Mouse (Mus musculus) limb, embryonic 14.5 days (tissue): ENCODE data around the gene Cemip2. TPM values are rescaled to one million over a fixed set of nuclear protein-coding genes. Genes with fewer than 3 reads are reported as not detected.

Source experiments
- ATAC-seq: fragments of 200-750 bp; cut with Nextera tagmentation; 2 replicates; pipeline ENCODE4 v1.8.0; 2017; ENCODE audit warnings: low read depth, moderate number of reproducible peaks, moderate TSS enrichment; ENCODE audit not compliant: low FRiP score
- DNase-seq: peaks from one replicate; pipeline ENCODE4 v3.0.0-alpha.2; 2015; ENCODE audit warnings: low spot score
- H3K27ac ChIP-seq: fragments of 300-500 bp; sonication (generic); replicated peaks from 2 replicates; pipeline ENCODE4 v1.5.1; 2014; ENCODE audit warnings: low read depth, mild to moderate bottlenecking, low read length, moderate library complexity, mixed read lengths
- H3K27me3 ChIP-seq: fragments of 300-500 bp; sonication (generic); 2 replicates; pipeline ENCODE4 v1.6.1; 2014; ENCODE audit warnings: low read length, mixed read lengths; ENCODE audit not compliant: control insufficient read depth, insufficient read depth
- H3K36me3 ChIP-seq: fragments of 300-500 bp; sonication (generic); 2 replicates; pipeline ENCODE4 v1.6.1; 2014; ENCODE audit warnings: mild to moderate bottlenecking, low read length, moderate library complexity, mixed read lengths; ENCODE audit not compliant: control insufficient read depth, insufficient read depth
- H3K4me1 ChIP-seq: fragments of 300-500 bp; sonication (generic); 2 replicates; pipeline ENCODE4 v1.6.1; 2014; ENCODE audit warnings: antibody characterized with exemption, low read length, mixed read lengths; ENCODE audit not compliant: control insufficient read depth, insufficient read depth
- H3K4me2 ChIP-seq: fragments of 300-500 bp; sonication (generic); replicated peaks from 2 replicates; pipeline ENCODE4 v1.6.1; 2014; ENCODE audit warnings: low read depth, mild to moderate bottlenecking, low read length, moderate library complexity; ENCODE audit not compliant: severe bottlenecking
- H3K4me3 ChIP-seq: fragments of 300-500 bp; sonication (generic); replicated peaks from 2 replicates; pipeline ENCODE4 v1.5.1; 2014; ENCODE audit warnings: low read length
- H3K9ac ChIP-seq: fragments of 300-500 bp; sonication (generic); 2 replicates; pipeline ENCODE4 v1.6.1; 2014; ENCODE audit warnings: mild to moderate bottlenecking, low read depth, low read length, moderate library complexity; ENCODE audit not compliant: severe bottlenecking
- H3K9me3 ChIP-seq: fragments of 300-500 bp; sonication (generic); 2 replicates; pipeline ENCODE4 v1.6.1; 2016; ENCODE audit warnings: low read length; ENCODE audit not compliant: control insufficient read depth
- POLR2A ChIP-seq: fragments of 200-500 bp; IDR thresholded peaks from 2 replicates; pipeline ENCODE4 v1.8.0; 2012; ENCODE audit warnings: inconsistent platforms, mild to moderate bottlenecking, moderate library complexity, borderline replicate concordance; ENCODE audit not compliant: insufficient read depth, insufficient read length; ENCODE audit errors: extremely low read depth
- WGBS: fragments of 180-500 bp; shearing (Covaris S2); extraction: QIAGEN DNeasy Blood & Tissue Kit; methylation state at CpG from one replicate; pipeline ENCODE4 v1.1.7; 2014; 5-methylcytosine and 5-hydroxymethylcytosine counted together
- polyA plus RNA-seq, 2 experiments: library from polyadenylated mRNA; depleted of rRNA in 1 of 2; stranded (reverse) in 1 of 2; unstranded in 1 of 2; fragments of >200 nt; fragmentation: Nextera tagmentation in 1 of 2; extraction: Ambion mirVana in 1 of 2; gene quantifications; 2 replicates each; pipeline versions ENCODE4 v1.2.1 to v1.2.3; 2012 to 2014

The Cemip2 gene
- polyA plus RNA-seq, 2 experiments: 16.1 to 31.1 TPM

GRCm38 (mm10) chr19:21813560-21813959, 35.4 kb downstream of the Cemip2 start:
- ATAC-seq: no peak
- whole genome bisulfite sequencing: 71% methylated on average over 13 of the region's 13 CpGs
- no peak overlapping the region for H3K27ac ChIP-seq
- H3K27me3 ChIP-seq: no peaks in the 10 kb centered on the region
- DNase-seq: no peak
- H3K4me3 ChIP-seq: no peak overlapping the region
- peaks cover 86% of the 10 kb centered on the region for H3K36me3 ChIP-seq
- no peak overlapping the region for H3K4me2 ChIP-seq
- no peaks in the 10 kb centered on the region for H3K4me1 ChIP-seq
- no peak for TF ChIP-seq POLR2A
- no peaks in the 10 kb centered on the region for H3K9me3 ChIP-seq
- no peak overlapping the region for H3K9ac ChIP-seq

DNA sequence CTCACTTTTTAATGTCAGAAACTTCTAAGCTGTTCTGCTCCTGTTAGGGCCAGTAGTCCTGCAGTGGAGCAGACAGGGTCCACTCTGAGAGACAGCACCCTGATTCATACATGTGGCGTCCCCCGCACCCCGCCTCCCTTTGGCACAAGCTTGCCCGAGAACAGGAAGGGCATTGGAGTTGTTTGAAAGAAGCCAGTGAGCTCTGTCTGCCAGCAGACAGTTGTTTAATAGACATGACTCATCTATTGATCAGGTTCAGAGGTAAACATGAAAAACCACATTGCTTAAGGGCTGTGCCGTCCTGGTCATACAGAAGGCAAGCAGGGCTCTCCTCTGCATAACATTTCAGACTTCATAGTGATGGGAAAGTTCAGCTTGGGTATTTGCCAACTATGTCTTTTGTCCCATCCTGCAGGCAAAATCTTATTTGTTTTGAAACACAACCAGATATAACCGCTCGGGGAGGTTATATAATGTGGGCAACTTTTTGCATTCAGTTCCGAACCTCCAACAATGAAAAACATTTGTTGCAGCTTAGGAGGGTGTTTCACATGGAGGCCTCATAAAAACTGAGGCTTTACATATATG, 36.4 kb downstream of the Cemip2 start:
- peaks cover 86% of the 10 kb centered on the region for H3K36me3 ChIP-seq
- H3K4me3 ChIP-seq: no peak overlapping the region
- TF ChIP-seq POLR2A: no peak
- no peaks in the 10 kb centered on the region for H3K4me1 ChIP-seq
- H3K9me3 ChIP-seq: no peaks in the 10 kb centered on the region
- no peak overlapping the region for H3K9ac ChIP-seq
- H3K27me3 ChIP-seq: no peaks in the 10 kb centered on the region
- H3K27ac ChIP-seq: no peak overlapping the region
- ATAC-seq: no peak
- 81% methylated on average over 8 of the region's 8 CpGs for WGBS
- H3K4me2 ChIP-seq: no peak overlapping the region
- no peak for DNase-seq

DNA sequence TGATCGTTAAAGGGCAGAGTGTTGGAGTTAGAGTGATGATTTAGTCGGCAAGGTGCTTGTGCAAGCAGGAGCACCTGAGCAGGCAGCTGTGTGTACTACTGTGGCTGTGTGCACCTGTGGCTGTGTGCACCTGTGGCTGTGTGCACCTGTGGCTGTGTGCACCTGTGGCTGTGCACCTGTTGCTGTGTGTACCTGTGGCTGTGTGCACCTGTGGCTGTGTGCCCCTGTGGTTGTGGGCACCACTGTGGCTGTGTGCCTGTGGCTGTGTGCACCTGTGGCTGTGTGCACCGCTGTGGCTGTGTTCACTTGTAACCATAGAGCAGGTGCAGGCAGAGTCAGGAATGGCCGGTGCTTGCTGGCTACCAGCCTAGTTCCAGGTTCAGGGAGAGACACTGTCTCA, 38.1 kb downstream of the Cemip2 start:
- H3K27ac ChIP-seq: no peak overlapping the region
- 90% methylated on average over 4 of the region's 4 CpGs for WGBS
- H3K4me2 ChIP-seq: no peak overlapping the region
- H3K9ac ChIP-seq: no peak overlapping the region
- no peaks in the 10 kb centered on the region for H3K27me3 ChIP-seq
- TF ChIP-seq POLR2A: no peak
- H3K4me3 ChIP-seq: no peak overlapping the region
- H3K4me1 ChIP-seq: no peaks in the 10 kb centered on the region
- no peaks in the 10 kb centered on the region for H3K9me3 ChIP-seq
- peaks cover 83% of the 10 kb centered on the region for H3K36me3 ChIP-seq
- ATAC-seq: no peak
- no peak for DNase-seq

DNA sequence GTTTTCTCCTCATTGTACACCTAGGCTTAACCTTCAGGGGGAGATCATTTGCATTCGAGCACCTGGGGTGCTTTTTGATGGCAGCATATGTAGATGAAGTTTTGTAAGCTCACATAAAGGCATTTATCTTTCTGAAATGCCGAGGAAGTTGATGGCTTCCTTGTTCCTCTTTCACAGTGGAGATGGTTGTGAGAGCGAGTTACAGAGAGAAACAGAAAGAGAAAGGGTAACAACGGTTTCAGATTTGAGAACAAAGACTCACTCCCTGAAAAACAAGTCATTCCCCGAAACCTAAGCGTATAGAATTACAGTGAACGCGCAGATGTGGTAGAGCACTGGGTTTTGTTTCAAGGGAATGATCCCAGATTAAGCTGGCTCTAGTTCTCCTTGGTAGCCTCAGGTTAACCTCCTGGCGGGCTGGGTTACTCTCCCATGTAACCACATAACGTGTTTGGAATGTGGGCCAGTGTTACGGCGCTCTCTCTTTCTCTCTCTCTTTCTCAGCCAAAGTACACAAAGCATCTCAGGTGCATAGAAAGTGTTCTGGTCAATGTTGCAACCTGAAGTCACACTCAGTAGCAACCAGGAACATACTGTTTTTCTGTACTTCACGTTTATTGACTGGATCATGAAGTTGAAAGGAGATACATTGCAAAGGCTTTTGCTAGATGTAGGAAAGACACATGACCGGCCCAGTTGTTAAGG, 40.0 kb downstream of the Cemip2 start:
- Histone ChIP-seq H3K9ac (no peak overlapping the region), H3K4me2 (no peak overlapping the region), H3K4me3 (no peak overlapping the region), H3K27me3 (no peaks in the 10 kb centered on the region), H3K27ac (no peak overlapping the region), H3K36me3 (peaks cover 75% of the 10 kb centered on the region), H3K4me1 (peaks cover 2% of the 10 kb centered on the region; the same call in 1 of the 2 replicates), H3K9me3 (no peaks in the 10 kb centered on the region)
- TF ChIP-seq POLR2A: no peak
- DNase-seq: no peak
- 76% methylated on average over 14 of the region's 14 CpGs for WGBS
- no peak for ATAC-seq

GRCm38 (mm10) chr19:21819585-21819984, 41.4 kb downstream of the Cemip2 start:
- Histone ChIP-seq H3K4me3 (no peak overlapping the region), H3K4me1 (peaks cover 2% of the 10 kb centered on the region; the same call in 1 of the 2 replicates), H3K36me3 (peaks cover 74% of the 10 kb centered on the region), H3K4me2 (no peak overlapping the region), H3K9me3 (no peaks in the 10 kb centered on the region), H3K9ac (no peak overlapping the region), H3K27me3 (no peaks in the 10 kb centered on the region), H3K27ac (no peak overlapping the region)
- WGBS: 67% methylated on average over 5 of the region's 5 CpGs
- ATAC-seq: no peak
- TF ChIP-seq POLR2A: no peak
- no peak for DNase-seq
